Mouse (Mus musculus) adrenal gland, adult (tissue): ENCODE data around the gene Armc2.

Experiments used
- DNase-seq, 2 experiments: peaks; one replicate each; pipeline ENCODE4 v3.0.0; 2022 to 2023; ENCODE audit warnings: low spot score in 1 of 2; ENCODE audit not compliant: inconsistent age in 2 of 2

The Armc2 gene

GRCm38 (mm10) chr10:41912290-41912994, 105.8 kb downstream of the Armc2 start:
- DNase-seq: no peak

GRCm38 (mm10) chr10:41908899-41909298, 109.3 kb downstream of the Armc2 start:
- no peak for DNase-seq

- no peak for DNase-seq
These were observed 110.3 kb downstream of the Armc2 start for GRCm38 (mm10) chr10:41907950-41908349.

GRCm38 (mm10) chr10:41907473-41907872, 110.8 kb downstream of the Armc2 start:
- DNase-seq: no peak

GRCm38 (mm10) chr10:41901864-41902263, 116.4 kb downstream of the Armc2 start:
- DNase-seq: no peak

- DNase-seq: no peak
These were observed 116.8 kb downstream of the Armc2 start for GRCm38 (mm10) chr10:41901456-41901855.

GRCm38 (mm10) chr10:41896865-41897264, 121.4 kb downstream of the Armc2 start:
- no peak for DNase-seq

- DNase-seq: no peak
These were observed 121.8 kb downstream of the Armc2 start for GRCm38 (mm10) chr10:41896425-41896824.

- DNase-seq: peak; percentile 67 to 85
These were observed 124.5 kb downstream of the Armc2 start for GRCm38 (mm10) chr10:41893433-41894411.

GRCm38 (mm10) chr10:41891312-41891711, 126.9 kb downstream of the Armc2 start:
- no peak for DNase-seq

GRCm38 (mm10) chr10:41890537-41890936, 127.7 kb downstream of the Armc2 start:
- no peak for DNase-seq

- DNase-seq: peak in 1 of 2 experiments; percentile 31
These were observed 128.7 kb downstream of the Armc2 start for GRCm38 (mm10) chr10:41889566-41889965.

GRCm38 (mm10) chr10:41888365-41888941, 129.8 kb downstream of the Armc2 start:
- peak in 1 of 2 experiments; percentile 60 for DNase-seq

GRCm38 (mm10) chr10:41887080-41887821, 131.0 kb downstream of the Armc2 start:
- DNase-seq: peak; percentile 95 to 99

- DNase-seq: peak; percentile 32 to 68
These were observed 134.3 kb downstream of the Armc2 start for GRCm38 (mm10) chr10:41883741-41884575.

GRCm38 (mm10) chr10:41881438-41881837, 136.8 kb downstream of the Armc2 start:
- DNase-seq: peak in 1 of 2 experiments; percentile 55

GRCm38 (mm10) chr10:41880777-41881176, 137.5 kb downstream of the Armc2 start:
- DNase-seq: peak in 1 of 2 experiments; percentile 28

GRCm38 (mm10) chr10:41880206-41880605, 138.0 kb downstream of the Armc2 start:
- peak in 1 of 2 experiments; percentile 48 for DNase-seq

GRCm38 (mm10) chr10:41879675-41880074, 138.6 kb downstream of the Armc2 start:
- peak in 1 of 2 experiments; percentile 12 for DNase-seq

- peak in 1 of 2 experiments; percentile 14 for DNase-seq
These were observed 139.9 kb downstream of the Armc2 start for GRCm38 (mm10) chr10:41878344-41878743.
